Mouse (Mus musculus): Measurements from ENCODE around the gene Abca6.

- no peak for TF ChIP-seq POLR2A (IDR thresholded peaks at IDR 0.05; ENCODE audit: extremely low read depth, insufficient read depth, low read length)
- no peak for TF ChIP-seq CTCF (IDR thresholded peaks at IDR 0.05; ENCODE audit: low read depth, low read length)
Measured at GRCm38 (mm10) chr11:110266757-110267156, 15.2 kb upstream of the Abca6 start.

All from liver, adult 2 months (tissue).